In genomic region chr15:101118399-101119125, GRCm38 (mm10) we compare ENCODE assay signal across 12 mouse cellular contexts. TPM values are rescaled to one million over a fixed set of nuclear protein-coding genes. Genes with fewer than 3 reads are reported as not detected.
DNase-seq lines count a peak whose midpoint lies in the region; ATAC-seq and TF ChIP-seq lines count a peak whose summit lies in the region.
"Had no signal": no experiment of that assay in that cellular context is flagged by ENCODE, and none has a peak within 500 bp of the region (broad histone marks: within the 10 kb centered on the region; RNA-seq: fewer than 3 reads in every experiment).

No protein-coding gene starts in this region.

- TF ChIP-seq POLR2A in bone marrow macrophage, adult 2 months (IDR thresholded peaks at IDR 0.05; ENCODE audit: borderline replicate concordance, low read depth, low read length): no peak

- no peak overlapping the region for H3K9ac ChIP-seq in kidney, postnatal 0 days (ENCODE audit: low read depth, low read length)
- H3K9ac ChIP-seq: limb, embryonic 15.5 days had no signal

- H3K36me3 ChIP-seq in kidney, postnatal 0 days (ENCODE audit: insufficient read depth, low read length): no peaks in the 10 kb centered on the region
- H3K36me3 ChIP-seq: limb, embryonic 15.5 days had no signal

- no peaks in the 10 kb centered on the region; the same call in 1 of the 2 replicates for H3K9me3 ChIP-seq in kidney, postnatal 0 days (replicated peaks; ENCODE audit: low read length)

- peaks cover 8% of the 10 kb centered on the region; the same call in 1 of the 2 replicates for H3K4me1 ChIP-seq in kidney, postnatal 0 days (replicated peaks; ENCODE audit: insufficient read depth, low read length)
- H3K4me1 ChIP-seq in bone marrow macrophage, adult 2 months (ENCODE audit: control insufficient read depth, insufficient read depth, low read length): peaks cover 17% of the 10 kb centered on the region

- no peak overlapping the region for H3K4me2 ChIP-seq in kidney, postnatal 0 days (ENCODE audit: low read length)
- H3K4me2 ChIP-seq: limb, embryonic 15.5 days had no signal

- DNase-seq in adrenal gland, adult 2 months: peak; percentile 70
- DNase-seq in adrenal gland, postnatal 4 days (ENCODE audit: low spot score in 2 of 2): no peak
- DNase-seq in kidney, postnatal 0 days (ENCODE audit: low spot score): peak; percentile 78
- no peak for DNase-seq in kidney, postnatal 4 days
- no peak for DNase-seq in gastrocnemius, postnatal 4 days (ENCODE audit: low spot score in 2 of 2)
- no peak for DNase-seq in left cerebral cortex, postnatal 4 days
- DNase-seq: cerebellum, adult 9-11 months had no signal

- no peak overlapping the region for H3K4me3 ChIP-seq in kidney, postnatal 0 days (replicated peaks; ENCODE audit: low read depth, low read length)
- no peak overlapping the region for H3K4me3 ChIP-seq in bone marrow macrophage, adult 2 months (ENCODE audit: insufficient read depth, low read length)
- H3K4me3 ChIP-seq: limb, embryonic 15.5 days had no signal

- TF ChIP-seq CTCF in kidney, postnatal 0 days (IDR thresholded peaks at IDR 0.05; ENCODE audit: low read depth): peak; percentile 73
- peak; percentile 39 for TF ChIP-seq CTCF in bone marrow macrophage, adult 2 months (IDR thresholded peaks at IDR 0.05; ENCODE audit: low read depth, low read length)

- H3K27me3 ChIP-seq in kidney, postnatal 0 days (ENCODE audit: insufficient read depth, low read length): no peaks in the 10 kb centered on the region
- H3K27me3 ChIP-seq: limb, embryonic 15.5 days had no signal

- no peak overlapping the region for H3K27ac ChIP-seq in kidney, postnatal 0 days
- no peak overlapping the region for H3K27ac ChIP-seq in bone marrow macrophage, adult 2 months (ENCODE audit: insufficient read depth, low read depth, low read length)
- H3K27ac ChIP-seq: limb, embryonic 15.5 days had no signal

- WGBS in kidney, postnatal 0 days: 52% methylated on average over 14 of the region's 14 CpGs

- 0 out of 2 replicates have a peak, but pooled peaks have one; percentile 33 for ATAC-seq in kidney, postnatal 0 days (replicated peaks; ENCODE audit: low FRiP score, low read depth)
- ATAC-seq in megakaryocyte, adult 5-6 weeks (ENCODE audit: poor library complexity, severe bottlenecking): peak; percentile 62

- intact Hi-C loops in left cerebral cortex, postnatal 4 days (cut with DNase I): no loop called here

RNA-seq across cellular contexts. Expression of gene Ankrd33, which starts 3.0 kb away (rescaled TPM):
- total RNA-seq in adrenal gland, adult 2 months (2021): 1 to 10 TPM in 1 of 2 experiments, under 1 TPM in 1; 0.59 to 1.0 TPM
- 0.10 TPM in 1 of 2 replicates, not detected in the other for polyA plus RNA-seq in adrenal gland, adult 2 months (2012; rRNA removed)
- total RNA-seq in adrenal gland, postnatal 4 days (2021): 1 to 10 TPM in 1 of 2 experiments, under 1 TPM in 1; 0.73 to 1.2 TPM
- polyA plus RNA-seq in kidney, postnatal 0 days (2015; fragmentation: Nextera tagmentation; extraction: Ambion mirVana): not detected in 2 replicates
- not detected in 2 replicates for polyA plus RNA-seq in bone marrow macrophage, adult 2 months (2012; ENCODE audit: insufficient read depth, insufficient read length, missing spikeins)
- total RNA-seq in megakaryocyte, adult 5-6 weeks (2015): not detected in 2 replicates
- not detected in 2 replicates for total RNA-seq in megakaryocyte, adult 5-6 weeks (2017)
- not detected for total RNA-seq in gastrocnemius, postnatal 4 days (2021)
- not detected for total RNA-seq in left cerebral cortex, postnatal 4 days (2021)
- total RNA-seq: heart, postnatal 36 days had no signal
- polyA plus RNA-seq: C2C12; limb, embryonic 15.5 days had no signal

RNA-seq across cellular contexts. Expression of gene Acvrl1, which starts 9.8 kb away (rescaled TPM):
- 10 to 100 TPM; 15.0 to 22.6 TPM for total RNA-seq in adrenal gland, adult 2 months (2021)
- 20.9 and 23.3 TPM in 2 replicates for polyA plus RNA-seq in adrenal gland, adult 2 months (2012; rRNA removed)
- 10 to 100 TPM; 22.4 to 22.9 TPM for total RNA-seq in adrenal gland, postnatal 4 days (2021)
- polyA plus RNA-seq in kidney, postnatal 0 days (2015; fragmentation: Nextera tagmentation; extraction: Ambion mirVana): 16.9 and 17.8 TPM in 2 replicates
- polyA plus RNA-seq in bone marrow macrophage, adult 2 months (2012; ENCODE audit: insufficient read depth, insufficient read length, missing spikeins): 26.6 and 29.8 TPM in 2 replicates
- total RNA-seq in megakaryocyte, adult 5-6 weeks (2015): 6.9 and 8.2 TPM in 2 replicates
- total RNA-seq in megakaryocyte, adult 5-6 weeks (2017): 27.6 and 34.9 TPM in 2 replicates
- 10 to 100 TPM; 24.6 to 28.1 TPM for total RNA-seq in gastrocnemius, postnatal 4 days (2021)
- 1 to 10 TPM; 8.4 to 9.7 TPM for total RNA-seq in left cerebral cortex, postnatal 4 days (2021)

RNA-seq across cellular contexts. Expression of gene Fignl2, which starts 40.2 kb away (rescaled TPM):
- total RNA-seq in adrenal gland, adult 2 months (2021): 1 to 10 TPM; 6.3 to 8.7 TPM
- 11.8 and 16.1 TPM in 2 replicates for polyA plus RNA-seq in adrenal gland, adult 2 months (2012; rRNA removed)
- 10 to 100 TPM; 13.5 to 13.8 TPM for total RNA-seq in adrenal gland, postnatal 4 days (2021)
- polyA plus RNA-seq in kidney, postnatal 0 days (2015; fragmentation: Nextera tagmentation; extraction: Ambion mirVana): 0.38 and 0.47 TPM in 2 replicates
- polyA plus RNA-seq in bone marrow macrophage, adult 2 months (2012; ENCODE audit: insufficient read depth, insufficient read length, missing spikeins): 2.8 and 2.9 TPM in 2 replicates
- 0.04 TPM in 1 of 2 replicates, not detected in the other for total RNA-seq in megakaryocyte, adult 5-6 weeks (2015)
- total RNA-seq in megakaryocyte, adult 5-6 weeks (2017): 0.07 and 0.16 TPM in 2 replicates
- total RNA-seq in gastrocnemius, postnatal 4 days (2021): 1 to 10 TPM; 3.2 to 4.1 TPM
- 1 to 10 TPM in 1 of 2 experiments, under 1 TPM in 1; 0.70 to 1.0 TPM for total RNA-seq in left cerebral cortex, postnatal 4 days (2021)

RNA-seq across cellular contexts. Expression of gene Acvr1b, which starts 55.3 kb away (rescaled TPM):
- total RNA-seq in adrenal gland, adult 2 months (2021): 10 to 100 TPM in 1 of 2 experiments, 1 to 10 TPM in 1; 5.2 to 10.0 TPM
- 10.1 and 11.2 TPM in 2 replicates for polyA plus RNA-seq in adrenal gland, adult 2 months (2012; rRNA removed)
- 10 to 100 TPM; 18.5 to 19.9 TPM for total RNA-seq in adrenal gland, postnatal 4 days (2021)
- 5.8 and 6.4 TPM in 2 replicates for polyA plus RNA-seq in kidney, postnatal 0 days (2015; fragmentation: Nextera tagmentation; extraction: Ambion mirVana)
- polyA plus RNA-seq in bone marrow macrophage, adult 2 months (2012; ENCODE audit: insufficient read depth, insufficient read length, missing spikeins): 20.2 and 22.3 TPM in 2 replicates
- 7.4 and 7.7 TPM in 2 replicates for total RNA-seq in megakaryocyte, adult 5-6 weeks (2015)
- total RNA-seq in megakaryocyte, adult 5-6 weeks (2017): 15.2 and 17.1 TPM in 2 replicates
- 10 to 100 TPM; 16.2 to 17.0 TPM for total RNA-seq in gastrocnemius, postnatal 4 days (2021)
- total RNA-seq in left cerebral cortex, postnatal 4 days (2021): 10 to 100 TPM; 96.1 to 98.6 TPM

Comparison
In these comparisons a context has a peak if more than half of its experiments do, and no peak if none do; other contexts are left out.
1. DNase-seq: peak in adrenal gland, adult 2 months (single experiment) and kidney, postnatal 0 days (single experiment); none in adrenal gland, postnatal 4 days (0 of 2), kidney, postnatal 4 days (0 of 2), gastrocnemius, postnatal 4 days (0 of 2) and left cerebral cortex, postnatal 4 days (single experiment).